Mouse (Mus musculus) heart, postnatal 0 days (tissue): ENCODE results near the gene Slc16a5. TPM values are rescaled to one million over a fixed set of nuclear protein-coding genes. Genes with fewer than 3 reads are reported as not detected.
A peak's percentile ranks its signal among the peaks of the same experiment; 100 is the strongest.
"Not testable (repeated sequence)": the region's sequence is repeated elsewhere in the genome, so short reads cannot be mapped to it uniquely, and the experiment has no call there.

ENCODE experiments used
- ATAC-seq: fragments of 200-750 bp; cut with Nextera tagmentation; 2 replicates; pipeline ENCODE4 v1.8.0; 2017; ENCODE audit warnings: low read depth, moderate number of reproducible peaks, moderate library complexity; ENCODE audit not compliant: insufficient read depth
- DNase-seq: peaks from one replicate; pipeline ENCODE4 v3.0.0-alpha.2; 2016; ENCODE audit warnings: low spot score
- H3K27ac ChIP-seq: fragments of 300-500 bp; sonication (generic); 2 replicates; pipeline ENCODE4 v1.5.1; 2014; ENCODE audit warnings: low read depth, mild to moderate bottlenecking
- H3K27me3 ChIP-seq: fragments of 300-500 bp; sonication (generic); 2 replicates; pipeline ENCODE4 v1.6.1; 2014; ENCODE audit warnings: low read length, mixed read lengths; ENCODE audit not compliant: control insufficient read depth, insufficient read depth
- H3K36me3 ChIP-seq: fragments of 300-500 bp; sonication (generic); replicated peaks from 2 replicates; pipeline ENCODE4 v1.6.1; 2014; ENCODE audit warnings: low read length, mixed read lengths; ENCODE audit not compliant: control insufficient read depth, insufficient read depth
- H3K4me1 ChIP-seq: fragments of 300-500 bp; sonication (generic); 2 replicates; pipeline ENCODE4 v1.6.1; 2014; ENCODE audit warnings: antibody characterized with exemption; ENCODE audit not compliant: control insufficient read depth, insufficient read depth
- H3K4me2 ChIP-seq: fragments of 300-500 bp; sonication (generic); 2 replicates; pipeline ENCODE4 v1.6.1; 2014; ENCODE audit warnings: low read depth, mild to moderate bottlenecking, low read length, moderate library complexity
- H3K4me3 ChIP-seq: fragments of 300-500 bp; sonication (generic); 2 replicates; pipeline ENCODE4 v1.5.1; 2014; ENCODE audit warnings: low read depth, low read length
- H3K9ac ChIP-seq: fragments of 300-500 bp; sonication (generic); replicated peaks from 2 replicates; pipeline ENCODE4 v1.6.1; 2014; ENCODE audit warnings: low read depth, low read length, mixed read lengths
- H3K9me3 ChIP-seq: fragments of 300-500 bp; sonication (generic); replicated peaks from 2 replicates; pipeline ENCODE4 v1.6.1; 2016; ENCODE audit warnings: low read length; ENCODE audit not compliant: control insufficient read depth
- CTCF ChIP-seq: IDR thresholded peaks from 2 replicates; pipeline ENCODE4 v1.5.1; 2016; ENCODE audit warnings: antibody characterized with exemption, control low read depth, low read depth
- EP300 ChIP-seq: IDR thresholded peaks from 2 replicates; pipeline ENCODE4 v1.6.1; 2016; ENCODE audit warnings: antibody characterized with exemption, low read depth
- WGBS: fragments of 180-500 bp; shearing (Covaris S2); extraction: QIAGEN DNeasy Blood & Tissue Kit; methylation state at CpG from one replicate; pipeline ENCODE4 v1.1.7; 2014; 5-methylcytosine and 5-hydroxymethylcytosine counted together
- polyA plus RNA-seq: library from polyadenylated mRNA; unstranded; fragments of >200 nt; fragmentation: Nextera tagmentation; extraction: Ambion mirVana; gene quantifications from 2 replicates; pipeline ENCODE4 v1.2.1, GENCODE M21; 2015
- total RNA-seq: library from RNA; depleted of rRNA; stranded (reverse); fragments of >200 nt; gene quantifications from 2 replicates; pipeline ENCODE4 v1.2.3, GENCODE M21; 2014; ENCODE audit warnings: low replicate concordance

Gene Slc16a5
- total and polyA plus RNA-seq, 2 experiments from 2014 or later: 0.11 to 0.99 TPM

- peak; percentile 78 for DNase-seq
- Histone ChIP-seq H3K27me3 (no peaks in the 10 kb centered on the region), H3K4me3 (peak within 1 kb of the TSS; percentile 68), H3K9me3 (no peaks in the 10 kb centered on the region), H3K9ac (peak within 1 kb of the TSS; percentile 51), H3K4me2 (peak within 1 kb of the TSS; percentile 73), H3K27ac (peak within 1 kb of the TSS; percentile 77), H3K36me3 (0 out of 2 replicates have a peak, but pooled peaks cover 12% of the 10 kb centered on the region), H3K4me1 (peaks cover 10% of the 10 kb centered on the region; the same call in 1 of the 2 replicates)
- peak; percentile 89 for ATAC-seq
- WGBS: under 1% methylated on average over 43 of the region's 43 CpGs
- peak; percentile 70 for TF ChIP-seq CTCF
- no peak for TF ChIP-seq EP300
These were observed 29.2 kb downstream of the Slc16a5 start, which contains the start of gene Nt5c for GRCm38 (mm10) chr11:115491356-115492083. Gene Nt5c, minus strand, starts transcription at chr11:115491862.

GRCm38 (mm10) chr11:115492387-115492786 lies 30.1 kb downstream of the Slc16a5 start:
- peaks cover 10% of the 10 kb centered on the region; the same call in 1 of the 2 replicates for H3K4me1 ChIP-seq
- no peaks in the 10 kb centered on the region for H3K9me3 ChIP-seq
- DNase-seq (no peak), ATAC-seq (no peak)
- no peak overlapping the region for H3K27ac ChIP-seq
- WGBS: 25% methylated on average over 6 of the region's 6 CpGs
- no peaks in the 10 kb centered on the region for H3K27me3 ChIP-seq
- H3K36me3 ChIP-seq: peaks cover 19% of the 10 kb centered on the region
- H3K4me2 ChIP-seq: peak overlapping the region; percentile 73
- peak overlapping the region; percentile 68 for H3K4me3 ChIP-seq
- H3K9ac ChIP-seq: 0 out of 2 replicates have a peak overlapping the region, but pooled peaks have one; percentile 23
- no peak for TF ChIP-seq EP300
- TF ChIP-seq CTCF: no peak

GRCm38 (mm10) chr11:115496559-115496958 lies 34.3 kb downstream of the Slc16a5 start:
- WGBS: 85% methylated on average over 9 of the region's 9 CpGs
- not testable (repeated sequence) for H3K4me3 ChIP-seq, DNase-seq, H3K4me1 ChIP-seq, H3K9me3 ChIP-seq, H3K9ac ChIP-seq, H3K27me3 ChIP-seq, ATAC-seq, H3K4me2 ChIP-seq, H3K27ac ChIP-seq
- peaks cover 49% of the 10 kb centered on the region for H3K36me3 ChIP-seq

- no peaks in the 10 kb centered on the region for H3K9me3 ChIP-seq
- no peak overlapping the region for H3K27ac ChIP-seq
- ATAC-seq (no peak), DNase-seq (no peak)
- 91% methylated on average over 6 of the region's 6 CpGs for WGBS
- H3K9ac ChIP-seq: no peak overlapping the region
- H3K36me3 ChIP-seq: peaks cover 57% of the 10 kb centered on the region
- no peak overlapping the region for H3K4me3 ChIP-seq
- TF ChIP-seq EP300: no peak
- TF ChIP-seq CTCF: no peak
- H3K27me3 ChIP-seq: no peaks in the 10 kb centered on the region
- H3K4me2 ChIP-seq: no peak overlapping the region
- H3K4me1 ChIP-seq: peaks cover 11% of the 10 kb centered on the region; the same call in 1 of the 2 replicates
These were observed 40.4 kb downstream of the Slc16a5 start for GRCm38 (mm10) chr11:115502636-115503035.

- no peak overlapping the region for H3K4me2 ChIP-seq
- no peak overlapping the region for H3K4me3 ChIP-seq
- H3K36me3 ChIP-seq: peaks cover 18% of the 10 kb centered on the region
- ATAC-seq (0 out of 2 replicates have a peak, but pooled peaks have one; percentile 45), DNase-seq (peak; percentile 24)
- no peaks in the 10 kb centered on the region for H3K9me3 ChIP-seq
- no peaks in the 10 kb centered on the region for H3K27me3 ChIP-seq
- H3K4me1 ChIP-seq: peaks cover 28% of the 10 kb centered on the region
- no peak for TF ChIP-seq EP300
- no peak for TF ChIP-seq CTCF
- H3K27ac ChIP-seq: peak overlapping the region; percentile 28; the same call in 1 of the 2 replicates
- 32% methylated on average over 3 of the region's 3 CpGs for WGBS
- no peak overlapping the region for H3K9ac ChIP-seq
These were observed 44.3 kb downstream of the Slc16a5 start for GRCm38 (mm10) chr11:115506586-115506985.
